Mouse (Mus musculus) thymus, postnatal 25 days (tissue): Measurements from ENCODE around the gene Mtif2.

Experiments
- DNase-seq: peaks from one replicate; pipeline ENCODE4 v3.0.0; 2022

Mtif2 gene

DNA sequence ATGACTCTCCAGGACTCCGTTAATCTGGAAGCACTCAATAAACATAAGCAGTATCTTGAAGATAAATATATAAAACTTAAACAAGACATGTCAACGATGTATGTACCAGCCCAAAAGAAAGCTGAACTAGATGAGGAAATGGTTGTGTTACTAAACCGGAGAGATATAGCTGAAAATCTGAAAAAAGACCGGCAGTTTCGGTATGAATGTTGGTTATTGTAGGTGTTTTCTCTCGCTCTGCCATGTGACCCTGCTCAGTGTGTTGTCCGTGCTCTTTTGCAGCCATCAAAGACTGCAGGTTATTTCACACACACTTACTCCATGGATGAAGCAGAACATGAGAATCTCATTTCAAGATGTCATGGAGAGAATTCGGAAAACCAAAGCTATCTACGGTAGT lies 34.2 kb downstream of the Mtif2 start:
- no peak for DNase-seq

DNA sequence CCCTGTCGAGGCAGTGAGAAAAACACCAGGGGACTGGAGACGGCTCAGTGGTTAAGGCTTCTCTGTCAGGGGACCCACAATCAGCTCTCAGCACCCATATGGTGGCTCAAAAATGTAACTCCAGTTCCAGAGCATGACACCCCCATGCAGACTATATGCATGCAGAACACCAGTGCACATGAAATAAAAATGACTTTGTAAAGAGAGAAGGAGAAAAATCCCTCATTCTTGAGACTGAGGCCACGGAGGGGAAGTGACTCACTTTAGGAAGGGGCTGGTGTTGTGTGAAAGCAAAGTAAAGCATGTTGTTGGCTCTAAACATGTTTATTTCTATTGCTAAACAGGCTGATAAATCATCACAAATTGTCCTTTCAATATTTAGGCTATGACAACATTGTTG lies 34.8 kb downstream of the Mtif2 start:
- no peak for DNase-seq

DNA sequence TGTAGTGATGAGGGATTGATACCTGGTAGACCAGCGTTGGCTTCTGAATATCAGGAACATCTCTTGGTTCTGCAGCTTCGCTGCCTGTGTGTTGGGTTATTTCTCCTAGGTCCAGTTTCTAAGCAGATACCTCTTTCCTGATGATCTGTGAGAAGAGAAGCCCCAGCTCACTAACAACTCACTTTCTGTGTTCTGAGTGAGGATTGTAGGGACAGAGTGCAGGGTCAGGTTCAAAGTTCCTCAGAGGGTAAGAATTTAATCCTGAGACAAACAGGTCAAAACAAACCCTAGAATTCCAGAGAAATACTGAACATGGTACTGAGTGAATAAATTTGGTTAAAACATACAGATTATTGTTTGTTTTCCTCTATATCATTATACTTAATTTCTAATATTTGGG lies 37.2 kb downstream of the Mtif2 start:
- no peak for DNase-seq

DNA sequence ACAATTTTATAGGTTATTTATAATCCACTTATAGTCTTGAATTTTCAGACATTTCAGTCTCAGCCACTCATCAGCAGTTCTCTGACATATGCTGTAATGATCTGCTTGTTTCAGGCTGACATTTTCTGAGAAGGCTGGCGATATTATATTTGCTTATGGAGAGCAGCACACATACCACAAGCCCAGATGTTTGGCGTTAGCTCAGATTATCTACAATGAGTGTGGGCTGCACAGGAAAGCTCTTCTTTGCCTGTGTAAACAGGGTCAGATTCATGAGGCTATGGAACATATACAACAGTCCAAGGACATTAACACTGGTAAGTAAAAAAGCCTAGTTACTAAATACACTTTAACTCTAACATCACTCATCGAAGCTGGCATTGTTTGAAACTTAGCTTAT lies 45.3 kb downstream of the Mtif2 start:
- no peak for DNase-seq

DNA sequence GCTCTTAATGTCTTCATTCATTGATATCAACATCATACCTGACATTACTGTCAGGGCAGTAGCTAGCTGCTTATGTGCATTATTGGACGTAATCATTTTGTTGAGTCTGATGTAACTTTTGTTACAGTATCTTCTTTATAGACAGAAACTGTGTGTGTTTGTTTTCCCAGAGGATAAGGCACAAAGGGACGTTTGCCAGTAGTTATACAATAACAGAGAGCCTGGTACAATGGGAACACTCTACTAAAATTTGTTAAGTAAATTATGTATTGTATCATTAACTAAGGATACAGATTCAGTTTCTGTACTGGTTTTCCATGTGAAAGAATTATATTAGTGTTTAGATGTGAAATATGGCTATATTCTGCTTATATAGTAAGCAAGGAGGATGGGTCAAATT lies 46.4 kb downstream of the Mtif2 start:
- DNase-seq = no peak

DNA sequence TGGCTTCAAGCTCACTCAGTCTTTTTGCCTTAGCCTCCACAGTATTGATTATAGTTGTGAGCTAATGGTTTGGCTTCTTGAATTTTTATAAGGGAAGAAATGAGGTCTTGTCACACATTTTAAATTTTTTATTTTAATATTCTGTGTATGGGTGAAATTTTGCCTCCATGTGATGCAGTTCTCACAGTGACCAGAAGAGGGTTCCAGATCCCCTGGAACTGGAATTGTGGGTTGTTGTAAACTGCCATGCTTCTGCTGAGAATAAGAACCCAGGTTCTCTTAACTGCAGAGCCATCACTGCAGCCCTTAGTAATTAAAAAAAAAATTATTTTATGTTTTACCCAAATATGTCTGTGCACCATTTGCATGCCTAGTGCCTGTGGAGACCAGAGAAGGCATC lies 53.4 kb downstream of the Mtif2 start:
- DNase-seq = peak; percentile 7
